Mouse (Mus musculus) hindbrain, embryonic 16.5 days (tissue): ENCODE measurements at regions not wholly inside any gene's neighbourhood (a gene's known extent, or its start where the extent isn't known, plus 50 kb on each side); places are given as distances from the start of the nearest gene placed in this dataset.

Source experiments
- ATAC-seq: fragments of 200-750 bp; cut with Nextera tagmentation; 2 replicates; pipeline ENCODE4 v1.8.0; 2017; ENCODE audit warnings: moderate TSS enrichment, moderate library complexity
- H3K27ac ChIP-seq: fragments of 300-500 bp; sonication (generic); 2 replicates; pipeline ENCODE4 v1.5.1; 2014; ENCODE audit warnings: low read depth, mild to moderate bottlenecking, control low read depth, low read length, moderate library complexity
- H3K27me3 ChIP-seq: fragments of 300-500 bp; sonication (generic); replicated peaks from 2 replicates; pipeline ENCODE4 v1.6.1; 2014; ENCODE audit warnings: low read length; ENCODE audit not compliant: control insufficient read depth, insufficient read depth
- H3K36me3 ChIP-seq: fragments of 300-500 bp; sonication (generic); 2 replicates; pipeline ENCODE4 v1.6.1; 2014; ENCODE audit warnings: mild to moderate bottlenecking, low read length, moderate library complexity, mixed read lengths; ENCODE audit not compliant: control insufficient read depth, insufficient read depth
- H3K4me1 ChIP-seq: fragments of 300-500 bp; sonication (generic); 2 replicates; pipeline ENCODE4 v1.6.1; 2014; ENCODE audit warnings: low read depth, low read length; ENCODE audit not compliant: control insufficient read depth, insufficient read depth
- H3K4me2 ChIP-seq: fragments of 300-500 bp; sonication (generic); 2 replicates; pipeline ENCODE4 v1.6.1; 2014; ENCODE audit warnings: mild to moderate bottlenecking, low read length, control low read depth, moderate library complexity
- H3K4me3 ChIP-seq: fragments of 300-500 bp; sonication (generic); 2 replicates; pipeline ENCODE4 v1.5.1; 2014; ENCODE audit warnings: mild to moderate bottlenecking, low read length, control low read depth, moderate library complexity
- H3K9ac ChIP-seq: fragments of 300-500 bp; sonication (generic); 2 replicates; pipeline ENCODE4 v1.6.1; 2014; ENCODE audit warnings: low read depth, mild to moderate bottlenecking, control low read depth, low read length, moderate library complexity
- H3K9me3 ChIP-seq: fragments of 300-500 bp; sonication (generic); 2 replicates; pipeline ENCODE4 v1.6.1; 2014; ENCODE audit warnings: mild to moderate bottlenecking, low read length, moderate library complexity; ENCODE audit not compliant: control insufficient read depth
- WGBS: fragments of 180-500 bp; shearing (Covaris S2); extraction: QIAGEN DNeasy Blood & Tissue Kit; methylation state at CpG from one replicate; pipeline ENCODE4 v1.1.7; 2014; 5-methylcytosine and 5-hydroxymethylcytosine counted together

GRCm38 (mm10) chr17:15208030-15208807 lies 166.9 kb upstream of the Gm3448 start:
- Histone ChIP-seq H3K9me3 (no peaks in the 10 kb centered on the region), H3K4me1 (peaks cover 10% of the 10 kb centered on the region), H3K9ac (peak overlapping the region; percentile 49), H3K27me3 (no peaks in the 10 kb centered on the region), H3K36me3 (no peaks in the 10 kb centered on the region), H3K27ac (peak overlapping the region; percentile 63), H3K4me2 (peak overlapping the region; percentile 60), H3K4me3 (peak overlapping the region; percentile 33)
- peak; percentile 86 for ATAC-seq
- WGBS: 2% methylated on average over 19 of the region's 19 CpGs

- no peaks in the 10 kb centered on the region for H3K36me3 ChIP-seq
- peaks cover 10% of the 10 kb centered on the region for H3K4me1 ChIP-seq
- peak overlapping the region; percentile 60 for H3K4me2 ChIP-seq
- H3K27ac ChIP-seq: peak overlapping the region; percentile 63
- ATAC-seq: peak; percentile 59
- H3K27me3 ChIP-seq: no peaks in the 10 kb centered on the region
- H3K9me3 ChIP-seq: no peaks in the 10 kb centered on the region
- peak overlapping the region; percentile 49 for H3K9ac ChIP-seq
- 14% methylated on average over 24 of the region's 24 CpGs for WGBS
- peak overlapping the region; percentile 33 for H3K4me3 ChIP-seq
These were observed 166.1 kb upstream of the Gm3448 start for GRCm38 (mm10) chr17:15207182-15208029.

GRCm38 (mm10) chr17:15205799-15206198 lies 164.5 kb upstream of the Gm3448 start:
- H3K4me1 ChIP-seq: peaks cover 10% of the 10 kb centered on the region
- no peaks in the 10 kb centered on the region for H3K36me3 ChIP-seq
- H3K27ac ChIP-seq: no peak overlapping the region
- H3K4me3 ChIP-seq: no peak overlapping the region
- no peaks in the 10 kb centered on the region for H3K27me3 ChIP-seq
- no peaks in the 10 kb centered on the region for H3K9me3 ChIP-seq
- WGBS: 70% methylated on average over 4 of the region's 4 CpGs
- no peak overlapping the region for H3K4me2 ChIP-seq
- no peak for ATAC-seq
- no peak overlapping the region for H3K9ac ChIP-seq

GRCm38 (mm10) chr17:15204524-15204923 lies 163.2 kb upstream of the Gm3448 start:
- no peak for ATAC-seq
- no peaks in the 10 kb centered on the region for H3K9me3 ChIP-seq
- H3K4me3 ChIP-seq: no peak overlapping the region
- WGBS: 70% methylated on average over 1 of the region's 1 CpGs
- no peaks in the 10 kb centered on the region for H3K36me3 ChIP-seq
- no peaks in the 10 kb centered on the region for H3K27me3 ChIP-seq
- H3K9ac ChIP-seq: no peak overlapping the region
- H3K4me2 ChIP-seq: no peak overlapping the region
- H3K4me1 ChIP-seq: peaks cover 11% of the 10 kb centered on the region
- H3K27ac ChIP-seq: no peak overlapping the region

GRCm38 (mm10) chr17:15199235-15199634 lies 157.9 kb upstream of the Gm3448 start:
- 15% methylated on average over 3 of the region's 3 CpGs for WGBS
- no peaks in the 10 kb centered on the region for H3K36me3 ChIP-seq
- H3K4me1 ChIP-seq: peaks cover 15% of the 10 kb centered on the region
- ATAC-seq: peak; percentile 83
- H3K4me2 ChIP-seq: no peak overlapping the region
- no peak overlapping the region for H3K9ac ChIP-seq
- 0 out of 2 replicates have a peak overlapping the region, but pooled peaks have one; percentile 41 for H3K27ac ChIP-seq
- no peaks in the 10 kb centered on the region for H3K27me3 ChIP-seq
- no peak overlapping the region for H3K4me3 ChIP-seq
- no peaks in the 10 kb centered on the region for H3K9me3 ChIP-seq

- no peaks in the 10 kb centered on the region for H3K36me3 ChIP-seq
- peaks cover 15% of the 10 kb centered on the region for H3K4me1 ChIP-seq
- no peak overlapping the region for H3K9ac ChIP-seq
- no peaks in the 10 kb centered on the region for H3K27me3 ChIP-seq
- no peak for ATAC-seq
- no peak overlapping the region for H3K4me3 ChIP-seq
- WGBS: 91% methylated on average over 6 of the region's 6 CpGs
- no peak overlapping the region for H3K27ac ChIP-seq
- H3K9me3 ChIP-seq: no peaks in the 10 kb centered on the region
- H3K4me2 ChIP-seq: no peak overlapping the region
These were observed 156.0 kb upstream of the Gm3448 start for GRCm38 (mm10) chr17:15197361-15197760.

- ATAC-seq: no peak
- Histone ChIP-seq H3K27ac (no peak overlapping the region), H3K9me3 (no peaks in the 10 kb centered on the region), H3K36me3 (no peaks in the 10 kb centered on the region), H3K4me3 (no peak overlapping the region), H3K4me2 (no peak overlapping the region), H3K4me1 (peaks cover 15% of the 10 kb centered on the region), H3K9ac (no peak overlapping the region), H3K27me3 (no peaks in the 10 kb centered on the region)
- 95% methylated on average over 2 of the region's 2 CpGs for WGBS
These were observed 154.5 kb upstream of the Gm3448 start for GRCm38 (mm10) chr17:15195819-15196218.

- no peak overlapping the region for H3K9ac ChIP-seq
- H3K4me3 ChIP-seq: no peak overlapping the region
- peaks cover 15% of the 10 kb centered on the region for H3K4me1 ChIP-seq
- no peak overlapping the region for H3K27ac ChIP-seq
- H3K4me2 ChIP-seq: no peak overlapping the region
- no peaks in the 10 kb centered on the region for H3K36me3 ChIP-seq
- no peaks in the 10 kb centered on the region for H3K9me3 ChIP-seq
- ATAC-seq: peak; percentile 43; the same call in 1 of the 2 replicates
- H3K27me3 ChIP-seq: no peaks in the 10 kb centered on the region
- WGBS: 9% methylated on average over 7 of the region's 7 CpGs
These were observed 153.6 kb upstream of the Gm3448 start for GRCm38 (mm10) chr17:15194894-15195461.

GRCm38 (mm10) chr17:15193831-15194230 lies 152.5 kb upstream of the Gm3448 start:
- no peaks in the 10 kb centered on the region for H3K9me3 ChIP-seq
- no peak overlapping the region for H3K4me3 ChIP-seq
- no peak overlapping the region for H3K9ac ChIP-seq
- H3K27me3 ChIP-seq: no peaks in the 10 kb centered on the region
- peaks cover 9% of the 10 kb centered on the region for H3K4me1 ChIP-seq
- ATAC-seq: no peak
- 45% methylated on average over 6 of the region's 6 CpGs for WGBS
- H3K36me3 ChIP-seq: no peaks in the 10 kb centered on the region
- H3K4me2 ChIP-seq: no peak overlapping the region
- no peak overlapping the region for H3K27ac ChIP-seq
